Mouse (Mus musculus) forebrain, embryonic 10.5 days (tissue): ENCODE results near the gene Ggn. TPM values are rescaled to one million over a fixed set of nuclear protein-coding genes. Genes with fewer than 3 reads are reported as not detected.

ENCODE experiments used
- DNase-seq: peaks from one replicate; pipeline ENCODE4 v3.0.0-alpha.2; 2017; ENCODE audit warnings: low spot score; ENCODE audit errors: extremely low spot score
- H3K27ac ChIP-seq: fragments of 300-500 bp; sonication (generic); 2 replicates; pipeline ENCODE4 v1.5.1; 2016; ENCODE audit warnings: mild to moderate bottlenecking
- H3K27me3 ChIP-seq: fragments of 300-500 bp; sonication (generic); 2 replicates; pipeline ENCODE4 v1.6.1; 2016; ENCODE audit warnings: mild to moderate bottlenecking; ENCODE audit not compliant: poor library complexity, severe bottlenecking
- H3K36me3 ChIP-seq: fragments of 300-500 bp; sonication (generic); replicated peaks from 2 replicates; pipeline ENCODE4 v1.6.1; 2016; ENCODE audit warnings: mild to moderate bottlenecking, moderate library complexity
- H3K4me1 ChIP-seq: fragments of 300-500 bp; sonication (generic); 2 replicates; pipeline ENCODE4 v1.6.1; 2016
- H3K4me3 ChIP-seq: fragments of 300-500 bp; sonication (generic); 2 replicates; pipeline ENCODE4 v1.5.1; 2016; ENCODE audit warnings: mild to moderate bottlenecking, moderate library complexity
- H3K9me3 ChIP-seq: fragments of 300-500 bp; sonication (generic); 2 replicates; pipeline ENCODE4 v1.6.1; 2016; ENCODE audit warnings: mild to moderate bottlenecking, moderate library complexity
- WGBS: fragments of 180-500 bp; shearing (Covaris S2); methylation state at CpG from one replicate; pipeline ENCODE4 v1.1.7; 2016; 5-methylcytosine and 5-hydroxymethylcytosine counted together
- polyA plus RNA-seq: library from polyadenylated mRNA; unstranded; fragments of >200 nt; fragmentation: Nextera tagmentation; extraction: Ambion mirVana; gene quantifications from 2 replicates; pipeline ENCODE4 v1.2.1, GENCODE M21; 2016

The Ggn gene
- polyA plus RNA-seq, 1 experiment from 2014 or later, result 0.69 TPM

GRCm38 (mm10) chr7:29146625-29147367 is 23.2 kb upstream of the Ggn start:
- Histone ChIP-seq H3K27me3 (no peaks in the 10 kb centered on the region), H3K4me3 (no peak overlapping the region), H3K4me1 (0 out of 2 replicates have a peak, but pooled peaks cover 5% of the 10 kb centered on the region), H3K27ac (no peak overlapping the region), H3K36me3 (no peaks in the 10 kb centered on the region), H3K9me3 (no peaks in the 10 kb centered on the region)
- WGBS, result 91% methylated on average over 7 of the region's 7 CpGs
- no peak for DNase-seq

GRCm38 (mm10) chr7:29148771-29149170 is 21.2 kb upstream of the Ggn start:
- 93% methylated on average over 15 of the region's 15 CpGs for WGBS
- Histone ChIP-seq H3K9me3 (peaks cover 3% of the 10 kb centered on the region; the same call in 1 of the 2 replicates), H3K4me1 (0 out of 2 replicates have a peak, but pooled peaks cover 5% of the 10 kb centered on the region), H3K4me3 (no peak overlapping the region), H3K27ac (no peak overlapping the region), H3K27me3 (no peaks in the 10 kb centered on the region), H3K36me3 (0 out of 2 replicates have a peak, but pooled peaks cover 6% of the 10 kb centered on the region)
- no peak for DNase-seq

GRCm38 (mm10) chr7:29151486-29151885 is 18.5 kb upstream of the Ggn start:
- H3K36me3 ChIP-seq, result peaks cover 13% of the 10 kb centered on the region
- H3K27ac ChIP-seq, result no peak overlapping the region
- no peak for DNase-seq
- H3K9me3 ChIP-seq, result peaks cover 9% of the 10 kb centered on the region; the same call in 1 of the 2 replicates
- peaks cover 9% of the 10 kb centered on the region for H3K27me3 ChIP-seq
- peaks cover 24% of the 10 kb centered on the region for H3K4me1 ChIP-seq
- 69% methylated on average over 10 of the region's 10 CpGs for WGBS
- no peak overlapping the region for H3K4me3 ChIP-seq

DNA sequence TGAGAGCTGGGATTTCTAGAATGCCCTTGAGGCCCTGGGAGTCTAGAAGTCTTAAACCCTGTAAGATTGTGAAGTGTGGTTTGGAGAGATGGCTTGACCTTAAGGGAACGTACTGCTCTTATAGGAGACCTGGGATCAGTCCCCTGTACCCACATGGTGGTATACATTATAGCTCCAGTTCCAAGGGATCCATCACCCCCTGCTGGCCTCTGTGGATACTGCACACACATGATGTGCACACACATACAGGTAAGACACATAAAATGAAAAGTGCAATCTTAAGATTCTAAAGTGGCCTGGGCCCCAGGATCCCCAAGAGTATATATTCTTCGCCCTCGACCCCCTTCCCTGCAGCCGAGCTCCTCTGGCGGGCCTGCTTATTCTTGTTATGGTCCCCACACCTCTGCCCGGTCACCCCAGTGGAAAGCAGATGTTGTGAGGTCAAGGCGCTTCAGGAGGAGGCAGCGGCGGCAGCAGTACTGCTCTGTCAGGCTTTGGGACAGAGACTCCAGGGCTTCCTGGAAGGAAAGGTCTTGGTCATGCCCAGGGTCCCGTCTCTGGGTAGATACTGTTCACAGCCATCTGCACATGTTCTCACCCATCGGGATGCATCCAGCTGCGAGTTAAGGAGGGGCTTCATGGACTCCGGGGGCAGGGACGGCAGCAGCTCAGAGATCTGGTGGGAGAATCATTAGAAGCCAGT is 15.8 kb upstream of the Ggn start:
- 94% methylated on average over 14 of the region's 14 CpGs for WGBS
- no peak for DNase-seq
- peaks cover 13% of the 10 kb centered on the region for H3K36me3 ChIP-seq
- H3K4me1 ChIP-seq, result peaks cover 34% of the 10 kb centered on the region
- peaks cover 33% of the 10 kb centered on the region for H3K27me3 ChIP-seq
- no peak overlapping the region for H3K4me3 ChIP-seq
- peaks cover 9% of the 10 kb centered on the region; the same call in 1 of the 2 replicates for H3K9me3 ChIP-seq
- H3K27ac ChIP-seq, result no peak overlapping the region

DNA sequence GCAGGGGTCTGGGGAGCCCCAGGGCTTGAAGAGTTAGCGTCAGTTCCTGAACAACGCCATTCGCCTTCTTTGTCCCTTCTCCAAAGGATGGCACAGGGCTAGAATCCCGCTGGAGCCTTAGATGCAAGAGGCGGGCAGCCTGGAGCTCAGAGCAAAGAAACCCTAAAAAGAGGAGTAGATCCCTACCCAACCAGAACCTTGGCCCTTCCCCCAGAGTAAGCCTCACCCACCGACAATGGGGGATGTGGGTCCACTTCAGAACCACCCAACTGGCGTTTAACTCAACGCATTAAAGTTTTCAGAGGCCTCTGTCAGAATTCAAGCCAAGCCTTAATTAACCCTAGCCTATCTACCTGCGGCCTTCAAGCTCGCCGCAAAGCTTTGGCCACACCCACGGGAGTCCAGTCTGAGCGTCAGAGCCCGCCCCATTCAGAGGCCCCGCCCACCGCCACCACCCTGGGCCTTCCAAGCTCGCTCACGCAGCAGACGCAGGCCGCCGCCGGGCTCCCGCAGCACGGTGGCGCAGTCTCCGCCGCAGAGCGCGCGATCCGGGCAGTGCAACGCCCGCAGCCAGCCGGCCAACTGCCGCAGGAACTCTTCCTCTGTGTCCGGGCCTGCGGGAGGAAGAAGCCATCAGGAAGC is 14.7 kb upstream of the Ggn start:
- Histone ChIP-seq H3K27ac (peak overlapping the region; percentile 91), H3K27me3 (peaks cover 44% of the 10 kb centered on the region), H3K4me3 (peak overlapping the region; percentile 87), H3K9me3 (peaks cover 9% of the 10 kb centered on the region; the same call in 1 of the 2 replicates), H3K36me3 (peaks cover 13% of the 10 kb centered on the region), H3K4me1 (peaks cover 40% of the 10 kb centered on the region)
- 7% methylated on average over 37 of the region's 37 CpGs for WGBS
- DNase-seq, result peak; percentile 84

GRCm38 (mm10) chr7:29155838-29156782 is 13.9 kb upstream of the Ggn start, which contains the start of gene Fam98c:
TSS of gene Fam98c (minus strand) at chr7:29156234.
- peaks cover 9% of the 10 kb centered on the region; the same call in 1 of the 2 replicates for H3K9me3 ChIP-seq
- WGBS, result 4% methylated on average over 68 of the region's 68 CpGs
- H3K27me3 ChIP-seq, result peaks cover 47% of the 10 kb centered on the region
- peaks cover 40% of the 10 kb centered on the region for H3K4me1 ChIP-seq
- peaks cover 17% of the 10 kb centered on the region for H3K36me3 ChIP-seq
- peak; percentile 85 for DNase-seq
- H3K27ac ChIP-seq, result peak within 1 kb of the TSS; percentile 91
- H3K4me3 ChIP-seq, result peak within 1 kb of the TSS; percentile 87

GRCm38 (mm10) chr7:29158264-29158663 is 11.7 kb upstream of the Ggn start:
- under 1% methylated on average over 5 of the region's 5 CpGs for WGBS
- peaks cover 54% of the 10 kb centered on the region for H3K27me3 ChIP-seq
- no peak for DNase-seq
- peak overlapping the region; percentile 19 for H3K4me3 ChIP-seq
- H3K4me1 ChIP-seq, result peaks cover 49% of the 10 kb centered on the region
- H3K9me3 ChIP-seq, result peaks cover 9% of the 10 kb centered on the region; the same call in 1 of the 2 replicates
- peaks cover 34% of the 10 kb centered on the region for H3K36me3 ChIP-seq
- no peak overlapping the region for H3K27ac ChIP-seq

- DNase-seq, result no peak
- Histone ChIP-seq H3K4me1 (peaks cover 36% of the 10 kb centered on the region), H3K9me3 (no peaks in the 10 kb centered on the region), H3K27ac (no peak overlapping the region), H3K36me3 (peaks cover 48% of the 10 kb centered on the region), H3K27me3 (peaks cover 47% of the 10 kb centered on the region), H3K4me3 (no peak overlapping the region)
- 77% methylated on average over 5 of the region's 5 CpGs for WGBS
Measured at GRCm38 (mm10) chr7:29162294-29162693, 7.7 kb upstream of the Ggn start.

GRCm38 (mm10) chr7:29162750-29163525 is 7.1 kb upstream of the Ggn start:
- Histone ChIP-seq H3K36me3 (peaks cover 48% of the 10 kb centered on the region), H3K27me3 (peaks cover 47% of the 10 kb centered on the region), H3K4me3 (no peak overlapping the region), H3K9me3 (no peaks in the 10 kb centered on the region), H3K27ac (no peak overlapping the region), H3K4me1 (peaks cover 42% of the 10 kb centered on the region)
- WGBS, result 21% methylated on average over 9 of the region's 9 CpGs
- DNase-seq, result no peak

- H3K36me3 ChIP-seq, result peaks cover 33% of the 10 kb centered on the region
- H3K27me3 ChIP-seq, result peaks cover 43% of the 10 kb centered on the region
- DNase-seq, result no peak
- H3K27ac ChIP-seq, result peak overlapping the region; percentile 92; the same call in 1 of the 2 replicates
- H3K9me3 ChIP-seq, result no peaks in the 10 kb centered on the region
- 7% methylated on average over 19 of the region's 19 CpGs for WGBS
- H3K4me3 ChIP-seq, result peak overlapping the region; percentile 75
- peaks cover 68% of the 10 kb centered on the region for H3K4me1 ChIP-seq
Measured at GRCm38 (mm10) chr7:29167656-29168055, 2.4 kb upstream of the Ggn start.

GRCm38 (mm10) chr7:29168121-29168695 is 1.8 kb upstream of the Ggn start:
- Histone ChIP-seq H3K36me3 (peaks cover 34% of the 10 kb centered on the region), H3K27ac (peak overlapping the region; percentile 92), H3K27me3 (peaks cover 49% of the 10 kb centered on the region), H3K4me3 (peak overlapping the region; percentile 75), H3K9me3 (no peaks in the 10 kb centered on the region), H3K4me1 (peaks cover 68% of the 10 kb centered on the region)
- under 1% methylated on average over 10 of the region's 10 CpGs for WGBS
- no peak for DNase-seq
